10 mouse cellular contexts compared by ENCODE assay signal in genomic region chr3:96488907-96489629, GRCm38 (mm10). TPM values are rescaled to one million over a fixed set of nuclear protein-coding genes. Genes with fewer than 3 reads are reported as not detected.
DNase-seq lines count a peak whose midpoint lies in the region; ATAC-seq and TF ChIP-seq lines count a peak whose summit lies in the region.
"Not testable (repeated sequence)": the region's sequence is repeated elsewhere in the genome, so short reads cannot be mapped to it uniquely, and the experiment has no call there.
"Had no signal": no experiment of that assay in that cellular context is flagged by ENCODE, and none has a peak within 500 bp of the region (broad histone marks: within the 10 kb centered on the region; RNA-seq: fewer than 3 reads in every experiment).

No protein-coding gene starts in this region.

- H3K4me2 ChIP-seq in embryonic facial prominence, embryonic 13.5 days; hindbrain, embryonic 13.5 days; midbrain, embryonic 16.5 days (ENCODE audit: low read length); stomach, postnatal 0 days (replicated peaks; ENCODE audit: low read depth): not testable (repeated sequence)

- H3K4me1 ChIP-seq in embryonic facial prominence, embryonic 13.5 days; hindbrain, embryonic 13.5 days (replicated peaks); lung, adult 2 months (ENCODE audit: control insufficient read depth, insufficient read depth, low read length); midbrain, embryonic 16.5 days (ENCODE audit: control insufficient read depth, insufficient read depth, low read length); stomach, postnatal 0 days (replicated peaks; ENCODE audit: control insufficient read depth, insufficient read depth): not testable (repeated sequence)

- ATAC-seq in embryonic facial prominence, embryonic 13.5 days (ENCODE audit: insufficient number of reproducible peaks, insufficient read depth, low FRiP score, low TSS enrichment, low read depth), result peak; percentile 50
- peak; percentile 71 for ATAC-seq in hindbrain, embryonic 13.5 days (ENCODE audit: low FRiP score)
- peak; percentile 66 for ATAC-seq in midbrain, embryonic 16.5 days
- peak; percentile 74 for ATAC-seq in stomach, postnatal 0 days (ENCODE audit: low FRiP score, low TSS enrichment)

- H3K9ac ChIP-seq in embryonic facial prominence, embryonic 13.5 days; hindbrain, embryonic 13.5 days; midbrain, embryonic 16.5 days (ENCODE audit: low read depth, low read length); stomach, postnatal 0 days (ENCODE audit: low read length): not testable (repeated sequence)

- TF ChIP-seq CTCF in gastrocnemius, adult 2 months (IDR thresholded peaks at IDR 0.05); layer of hippocampus, adult 2 months (conservative IDR thresholded peaks at IDR 0.05); lung, adult 2 months (IDR thresholded peaks at IDR 0.05; ENCODE audit: insufficient read depth, low read length); stomach, postnatal 0 days (IDR thresholded peaks at IDR 0.05; ENCODE audit: low read depth): not testable (repeated sequence)

- peak overlapping the region; percentile 89 for H3K27ac ChIP-seq in embryonic facial prominence, embryonic 13.5 days
- peak overlapping the region; percentile 89 for H3K27ac ChIP-seq in gastrocnemius, adult 2 months
- H3K27ac ChIP-seq in hindbrain, embryonic 13.5 days, result peak overlapping the region; percentile 91
- H3K27ac ChIP-seq in layer of hippocampus, adult 2 months, result peak overlapping the region; percentile 87
- peak overlapping the region; percentile 81 for H3K27ac ChIP-seq in midbrain, embryonic 16.5 days (ENCODE audit: low read length)
- 0 out of 2 replicates have a peak overlapping the region, but pooled peaks have one; percentile 53 for H3K27ac ChIP-seq in stomach, postnatal 0 days (replicated peaks)

- not testable (repeated sequence) for H3K9me3 ChIP-seq in embryonic facial prominence, embryonic 13.5 days; hindbrain, embryonic 13.5 days; midbrain, embryonic 16.5 days (replicated peaks; ENCODE audit: control insufficient read depth, low read length, poor library complexity, severe bottlenecking); stomach, postnatal 0 days (ENCODE audit: control insufficient read depth, low read length)

- H3K27me3 ChIP-seq in embryonic facial prominence, embryonic 13.5 days, result peaks cover 12% of the 10 kb centered on the region
- peaks cover 12% of the 10 kb centered on the region for H3K27me3 ChIP-seq in hindbrain, embryonic 13.5 days
- not testable (repeated sequence) for H3K27me3 ChIP-seq in midbrain, embryonic 16.5 days (ENCODE audit: control insufficient read depth, insufficient read depth, low read depth, low read length); stomach, postnatal 0 days (ENCODE audit: control insufficient read depth, insufficient read depth, low read length)

- intact Hi-C loops in gastrocnemius, adult 2 months (cut with DNase I), result not testable (repeated sequence)

- peak; percentile 42; the same call in 1 of the 2 replicates for TF ChIP-seq POLR2A in lung, adult 2 months (IDR thresholded peaks at IDR 0.05; ENCODE audit: borderline replicate concordance, extremely low read depth, low read depth, low read length)

- under 1% methylated on average over 9 of the region's 31 CpGs for WGBS in embryonic facial prominence, embryonic 13.5 days
- 0% methylated on average over 9 of the region's 31 CpGs for WGBS in hindbrain, embryonic 13.5 days
- WGBS in lung, adult 2 months, result under 1% methylated on average over 9 of the region's 31 CpGs
- 0% methylated on average over 9 of the region's 31 CpGs for WGBS in midbrain, embryonic 16.5 days
- 1% methylated on average over 8 of the region's 31 CpGs for WGBS in stomach, postnatal 0 days

- DNase-seq in adrenal gland, adult (ENCODE audit: inconsistent age in 2 of 2, low spot score in 1 of 2), result peak; percentile 23 to 67
- not testable (repeated sequence) for DNase-seq in gastrocnemius, adult 2 months; layer of hippocampus, adult 2 months (ENCODE audit: low spot score in 2 of 2); stomach, postnatal 0 days (ENCODE audit: low spot score)
- peak; percentile 31 for DNase-seq in lung, adult 2 months

- TF ChIP-seq EP300 in stomach, postnatal 0 days (optimal IDR thresholded peaks at IDR 0.05), result not testable (repeated sequence)

- H3K36me3 ChIP-seq in embryonic facial prominence, embryonic 13.5 days; hindbrain, embryonic 13.5 days; midbrain, embryonic 16.5 days (ENCODE audit: control insufficient read depth, insufficient read depth, low read length); stomach, postnatal 0 days (ENCODE audit: control insufficient read depth, insufficient read depth, low read length): not testable (repeated sequence)

- peak overlapping the region; percentile 28 for H3K4me3 ChIP-seq in embryonic facial prominence, embryonic 13.5 days
- peak overlapping the region; percentile 63 for H3K4me3 ChIP-seq in gastrocnemius, adult 2 months
- peak overlapping the region; percentile 27 for H3K4me3 ChIP-seq in hindbrain, embryonic 13.5 days
- peak overlapping the region; percentile 37; the same call in 1 of the 2 replicates for H3K4me3 ChIP-seq in layer of hippocampus, adult 2 months
- peak overlapping the region; percentile 79 for H3K4me3 ChIP-seq in lung, adult 2 months (replicated peaks; ENCODE audit: extremely low read depth, low read depth, low read length)
- 0 out of 2 replicates have a peak overlapping the region, but pooled peaks have one; percentile 20 for H3K4me3 ChIP-seq in midbrain, embryonic 16.5 days (ENCODE audit: low read depth, low read length)
- H3K4me3 ChIP-seq in stomach, postnatal 0 days (ENCODE audit: low read depth, low read length), result not testable (repeated sequence)

RNA-seq across cellular contexts. Expression of gene Hfe2, which starts 35.9 kb away (rescaled TPM):
- 1.5 and 1.9 TPM in 2 replicates for polyA plus RNA-seq in embryonic facial prominence, embryonic 13.5 days (2015; fragmentation: Nextera tagmentation; extraction: Ambion mirVana)
- 100 to 1,000 TPM; 590 to 675 TPM for total RNA-seq in gastrocnemius, adult 2 months (2021)
- 0.89 and 0.92 TPM in 2 replicates for polyA plus RNA-seq in hindbrain, embryonic 13.5 days (2015; fragmentation: Nextera tagmentation; extraction: Ambion mirVana)
- total RNA-seq in layer of hippocampus, adult 2 months (2021), result under 1 TPM in 1 of 2 experiments, not detected in 1; 0.23 TPM
- polyA plus RNA-seq in lung, adult 2 months (2012; rRNA removed), result 4.6 and 13.8 TPM in 2 replicates
- 1.8 and 2.4 TPM in 2 replicates for polyA plus RNA-seq in midbrain, embryonic 16.5 days (2015; fragmentation: Nextera tagmentation; extraction: Ambion mirVana)
- polyA plus RNA-seq in stomach, postnatal 0 days (2015; fragmentation: Nextera tagmentation; extraction: Ambion mirVana), result 0.10 and 0.28 TPM in 2 replicates

RNA-seq across cellular contexts. Expression of gene BC107364, which starts 37.0 kb away (rescaled TPM):
- 0.20 TPM in 1 of 2 replicates, not detected in the other for polyA plus RNA-seq in embryonic facial prominence, embryonic 13.5 days (2015; fragmentation: Nextera tagmentation; extraction: Ambion mirVana)
- total RNA-seq in gastrocnemius, adult 2 months (2021), result not detected
- not detected in 2 replicates for polyA plus RNA-seq in hindbrain, embryonic 13.5 days (2015; fragmentation: Nextera tagmentation; extraction: Ambion mirVana)
- total RNA-seq in layer of hippocampus, adult 2 months (2021), result not detected
- polyA plus RNA-seq in lung, adult 2 months (2012; rRNA removed), result not detected in 2 replicates
- not detected in 2 replicates for polyA plus RNA-seq in midbrain, embryonic 16.5 days (2015; fragmentation: Nextera tagmentation; extraction: Ambion mirVana)
- polyA plus RNA-seq in stomach, postnatal 0 days (2015; fragmentation: Nextera tagmentation; extraction: Ambion mirVana), result 0.18 and 0.36 TPM in 2 replicates
- total RNA-seq: adrenal gland, adult 8-10 months; heart, postnatal 36 days had no signal
